Mouse (Mus musculus) G1E (cell line): Measurements from ENCODE around the gene Rsrc2.

Experiments
- CTCF ChIP-seq: IDR thresholded peaks from 2 replicates; pipeline ENCODE4 v1.5.1; 2012; ENCODE audit warnings: low read depth, low read length, inconsistent platforms, mixed read lengths
- GATA2 ChIP-seq: IDR thresholded peaks from 2 replicates; pipeline ENCODE4 v1.6.1; 2012; ENCODE audit warnings: low read depth, low read length, inconsistent platforms, borderline replicate concordance
- POLR2AphosphoS5 ChIP-seq: IDR thresholded peaks from 2 replicates; pipeline ENCODE4 v1.6.1; 2012; ENCODE audit warnings: low read depth, low read length, inconsistent platforms; ENCODE audit not compliant: insufficient replicate concordance
- TAL1 ChIP-seq: conservative IDR thresholded peaks from 2 replicates; pipeline ENCODE4 v1.6.1; 2012; ENCODE audit warnings: low read depth, low read length, inconsistent platforms, mixed read lengths

- TF ChIP-seq CTCF, result no peak
- TF ChIP-seq POLR2AphosphoS5, result no peak
- no peak for TF ChIP-seq TAL1
- TF ChIP-seq GATA2, result no peak
These were observed 39.8 kb upstream of the Rsrc2 start for GRCm38 (mm10) chr5:123788976-123789375.
